Mouse (Mus musculus) heart, embryonic 10.5 days (tissue): Measurements from ENCODE around the gene BC005537. TPM values are rescaled to one million over a fixed set of nuclear protein-coding genes. Genes with fewer than 3 reads are reported as not detected.

Experiments
- DNase-seq: peaks from one replicate; pipeline ENCODE4 v3.0.0-alpha.2; 2017; ENCODE audit warnings: low spot score
- H3K27ac ChIP-seq: fragments of 300-500 bp; sonication (generic); 2 replicates; pipeline ENCODE4 v1.5.1; 2016; ENCODE audit warnings: mild to moderate bottlenecking
- H3K27me3 ChIP-seq: fragments of 300-500 bp; sonication (generic); 2 replicates; pipeline ENCODE4 v1.6.1; 2016; ENCODE audit warnings: mild to moderate bottlenecking; ENCODE audit not compliant: poor library complexity, insufficient read depth, severe bottlenecking
- H3K36me3 ChIP-seq: fragments of 300-500 bp; sonication (generic); 2 replicates; pipeline ENCODE4 v1.6.1; 2016; ENCODE audit warnings: mild to moderate bottlenecking, moderate library complexity
- H3K4me1 ChIP-seq: fragments of 300-500 bp; sonication (generic); 2 replicates; pipeline ENCODE4 v1.6.1; 2016; ENCODE audit warnings: mild to moderate bottlenecking
- H3K4me3 ChIP-seq: fragments of 300-500 bp; sonication (generic); 2 replicates; pipeline ENCODE4 v1.5.1; 2016; ENCODE audit warnings: mild to moderate bottlenecking, moderate library complexity
- H3K9me3 ChIP-seq: fragments of 300-500 bp; sonication (generic); 2 replicates; pipeline ENCODE4 v1.6.1; 2016; ENCODE audit warnings: mild to moderate bottlenecking, moderate library complexity
- WGBS: fragments of 180-500 bp; shearing (Covaris S2); methylation state at CpG from one replicate; pipeline ENCODE4 v1.1.7; 2016; 5-methylcytosine and 5-hydroxymethylcytosine counted together
- polyA plus RNA-seq: library from polyadenylated mRNA; unstranded; fragments of >200 nt; fragmentation: Nextera tagmentation; extraction: Ambion mirVana; gene quantifications from 2 replicates; pipeline ENCODE4 v1.2.1, GENCODE M21; 2016

Gene BC005537
- polyA plus RNA-seq, 1 experiment from 2014 or later = 10.4 TPM

DNA sequence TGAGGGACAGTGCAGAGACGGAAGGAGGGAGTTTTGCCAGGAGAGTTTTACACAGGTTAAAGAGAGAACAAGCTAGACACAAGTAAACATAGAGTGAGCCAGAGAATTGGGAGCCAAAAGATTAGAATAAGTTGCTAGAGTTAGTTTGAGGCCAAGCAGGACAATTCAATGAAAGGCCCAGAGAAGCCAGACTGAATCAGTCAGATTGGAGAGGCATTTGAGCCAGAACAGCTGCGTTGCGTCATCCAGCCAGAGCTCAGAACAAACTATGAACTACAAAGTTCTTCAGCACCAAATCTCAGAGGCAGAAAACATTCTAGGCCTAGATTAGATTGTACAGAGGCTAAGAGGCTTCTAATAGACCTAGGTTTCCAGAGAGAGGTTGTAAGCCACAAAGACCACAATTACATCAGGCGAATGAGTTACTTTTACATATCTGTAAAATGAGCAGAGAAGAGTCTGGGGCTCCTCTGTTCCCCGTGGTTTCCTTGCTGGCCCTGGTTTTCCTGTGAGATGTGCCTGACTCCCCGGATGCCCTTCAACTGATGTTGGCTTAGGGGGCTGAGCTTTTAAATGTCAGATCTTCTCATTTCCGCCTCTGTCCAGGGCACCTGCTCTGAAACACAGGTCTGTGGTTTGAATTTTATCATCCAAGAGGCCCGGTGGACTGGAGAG is 22.6 kb upstream of the BC005537 start:
- no peaks in the 10 kb centered on the region for H3K27me3 ChIP-seq
- 73% methylated on average over 8 of the region's 8 CpGs for WGBS
- no peaks in the 10 kb centered on the region for H3K4me1 ChIP-seq
- H3K4me3 ChIP-seq = no peak overlapping the region
- no peaks in the 10 kb centered on the region for H3K9me3 ChIP-seq
- no peak overlapping the region for H3K27ac ChIP-seq
- DNase-seq = no peak
- H3K36me3 ChIP-seq = no peaks in the 10 kb centered on the region

DNA sequence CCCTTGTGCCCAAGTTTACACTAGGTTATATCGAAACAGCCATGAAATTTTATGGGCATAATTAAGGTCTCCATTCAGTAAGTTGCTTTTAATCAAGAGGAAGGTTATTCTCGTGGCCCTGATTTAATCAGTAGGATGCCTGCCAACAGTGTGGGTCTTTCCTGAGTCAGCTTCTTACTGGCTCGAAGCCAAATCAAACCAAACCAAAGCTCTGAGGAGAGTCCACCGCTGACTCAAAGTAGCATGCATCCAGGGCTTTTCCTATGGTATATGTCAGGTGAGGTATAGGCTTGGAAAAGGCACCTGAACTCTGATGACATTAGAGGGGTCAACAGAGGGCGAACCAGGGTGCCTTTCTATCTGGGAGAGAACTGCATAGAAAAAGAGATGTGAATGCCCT is 19.5 kb upstream of the BC005537 start:
- 67% methylated on average over 5 of the region's 5 CpGs for WGBS
- H3K9me3 ChIP-seq = no peaks in the 10 kb centered on the region

DNA sequence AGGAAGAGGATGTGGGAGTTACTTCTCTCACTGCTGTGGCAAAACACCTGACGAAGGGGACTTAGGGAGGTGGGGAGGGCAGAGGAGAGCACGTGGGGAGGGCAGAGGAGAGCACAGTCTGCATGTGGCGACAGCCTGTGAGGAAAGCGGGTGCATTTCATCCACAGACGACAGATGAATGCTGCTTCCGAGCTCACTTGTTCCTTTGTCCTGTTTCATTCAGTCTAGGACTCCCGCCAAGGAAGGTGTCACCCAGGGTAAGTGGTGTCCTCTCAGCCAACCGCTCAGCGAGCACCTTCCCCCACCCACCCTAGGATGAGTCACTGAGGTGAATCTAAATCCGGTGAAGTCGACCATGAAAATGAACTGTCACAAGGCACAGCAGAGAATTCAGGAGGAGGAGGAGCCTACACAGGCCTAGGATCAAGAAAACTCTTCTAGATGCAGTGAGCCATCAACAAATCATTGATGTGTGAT is 15.4 kb upstream of the BC005537 start:
- DNase-seq = no peak
- Histone ChIP-seq H3K27me3 (no peaks in the 10 kb centered on the region), H3K4me3 (no peak overlapping the region), H3K36me3 (no peaks in the 10 kb centered on the region), H3K4me1 (no peaks in the 10 kb centered on the region), H3K9me3 (no peaks in the 10 kb centered on the region), H3K27ac (no peak overlapping the region)
- 50% methylated on average over 11 of the region's 11 CpGs for WGBS

More for the DNA sequence above, 19.5 kb upstream of the BC005537 start:
- H3K27me3 ChIP-seq = no peaks in the 10 kb centered on the region
- H3K4me3 ChIP-seq = no peak overlapping the region
- no peak overlapping the region for H3K27ac ChIP-seq
- H3K4me1 ChIP-seq = no peaks in the 10 kb centered on the region
- H3K36me3 ChIP-seq = no peaks in the 10 kb centered on the region
- no peak for DNase-seq

DNA sequence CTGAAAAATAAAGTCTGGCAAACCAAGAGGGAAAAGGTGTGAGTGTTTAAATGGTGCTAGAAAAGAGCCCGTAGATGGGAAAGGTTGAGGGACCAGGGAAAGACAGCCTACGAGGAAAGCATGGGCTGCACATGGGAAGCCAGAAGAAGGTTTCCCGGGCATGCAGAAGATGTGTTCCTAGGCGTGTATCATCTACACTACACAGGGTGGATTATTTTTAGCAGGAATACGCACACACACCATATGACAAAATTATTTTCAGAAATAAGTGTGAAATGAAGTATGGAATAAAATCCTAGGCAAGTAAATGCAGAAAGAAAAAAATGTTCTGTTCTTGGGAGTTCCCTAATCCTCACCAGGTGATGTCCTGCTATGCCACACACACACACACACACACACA is 14.0 kb upstream of the BC005537 start:
- no peak overlapping the region for H3K4me3 ChIP-seq
- WGBS = 83% methylated on average over 5 of the region's 5 CpGs
- no peak overlapping the region for H3K27ac ChIP-seq
- no peaks in the 10 kb centered on the region for H3K27me3 ChIP-seq
- H3K36me3 ChIP-seq = no peaks in the 10 kb centered on the region
- no peaks in the 10 kb centered on the region for H3K9me3 ChIP-seq
- DNase-seq = no peak
- no peaks in the 10 kb centered on the region for H3K4me1 ChIP-seq

DNA sequence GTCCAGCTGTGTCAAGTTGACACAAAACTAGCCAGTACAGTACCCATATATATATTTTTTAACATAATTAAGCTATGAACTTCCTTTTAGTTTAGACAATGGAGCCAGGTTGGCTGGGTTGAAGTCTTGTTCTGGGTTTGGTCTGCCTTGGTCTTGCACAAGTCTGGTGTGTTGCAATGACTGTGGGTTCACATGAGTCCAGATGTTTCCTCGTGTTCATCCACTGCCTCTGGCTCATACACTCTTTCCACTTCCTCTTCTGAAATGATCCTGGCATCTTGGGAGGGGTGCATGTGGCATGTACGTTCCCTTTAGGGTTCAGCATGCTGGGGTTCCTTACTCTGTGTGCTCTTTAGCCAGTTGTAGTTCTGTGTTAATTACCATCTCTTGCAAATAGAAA is 10.1 kb upstream of the BC005537 start:
- H3K36me3 ChIP-seq = no peaks in the 10 kb centered on the region
- WGBS = 63% methylated on average over 2 of the region's 2 CpGs
- H3K27me3 ChIP-seq = no peaks in the 10 kb centered on the region
- H3K4me3 ChIP-seq = no peak overlapping the region
- no peaks in the 10 kb centered on the region for H3K4me1 ChIP-seq
- H3K9me3 ChIP-seq = no peaks in the 10 kb centered on the region
- H3K27ac ChIP-seq = no peak overlapping the region
- DNase-seq = no peak

DNA sequence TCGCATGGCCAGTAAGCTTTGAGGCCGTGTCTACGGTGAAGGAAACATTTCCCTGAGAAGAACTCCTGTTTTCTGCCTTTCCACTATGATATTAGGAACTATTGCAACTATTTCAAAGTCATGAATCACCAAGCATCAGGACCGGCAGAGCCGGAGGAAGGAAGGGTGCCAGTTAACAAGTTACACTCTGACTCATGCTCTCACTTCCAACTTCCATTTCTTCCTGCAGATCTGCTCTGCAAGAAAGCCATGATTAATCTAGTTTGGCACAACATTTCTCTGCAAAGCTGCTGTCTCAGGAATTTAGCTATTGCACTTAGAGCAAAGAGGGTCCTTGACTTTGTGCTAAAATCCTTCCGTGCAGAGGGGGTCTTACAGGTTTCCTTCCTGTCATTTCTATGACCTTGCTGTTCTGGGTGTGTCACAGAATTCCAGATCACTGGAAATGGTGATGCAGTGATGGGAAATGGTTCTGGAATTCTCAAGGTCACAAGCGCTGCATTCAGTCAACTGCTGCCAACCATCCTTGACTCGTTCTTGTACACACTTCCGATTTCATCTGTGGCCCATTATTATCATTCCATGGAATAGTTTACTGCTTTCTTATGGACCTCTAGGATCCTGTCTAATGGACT is 8.9 kb upstream of the BC005537 start:
- Histone ChIP-seq H3K4me1 (no peaks in the 10 kb centered on the region), H3K9me3 (no peaks in the 10 kb centered on the region), H3K27ac (no peak overlapping the region), H3K4me3 (no peak overlapping the region), H3K27me3 (no peaks in the 10 kb centered on the region), H3K36me3 (no peaks in the 10 kb centered on the region)
- 80% methylated on average over 9 of the region's 9 CpGs for WGBS
- no peak for DNase-seq

DNA sequence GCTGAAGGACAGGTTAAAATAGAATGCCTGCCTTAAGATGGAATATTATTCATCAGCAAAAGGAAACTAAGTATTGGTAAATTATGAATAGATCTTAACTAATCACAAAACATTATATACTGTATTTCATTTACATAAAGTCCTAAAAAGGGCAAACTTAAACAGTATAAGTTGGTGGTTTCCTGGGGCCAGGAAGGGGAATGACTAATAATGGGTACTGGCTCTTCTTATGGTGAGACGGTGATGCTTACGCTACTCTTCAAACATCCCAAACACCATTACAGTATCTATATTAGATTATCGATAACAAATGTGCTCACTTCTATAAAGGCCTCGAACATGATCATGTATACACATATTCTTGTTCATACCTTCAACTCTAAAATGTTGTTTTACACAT is 2.8 kb upstream of the BC005537 start:
- Histone ChIP-seq H3K9me3 (no peaks in the 10 kb centered on the region), H3K27ac (no peak overlapping the region), H3K27me3 (no peaks in the 10 kb centered on the region), H3K36me3 (no peaks in the 10 kb centered on the region), H3K4me1 (peaks cover 7% of the 10 kb centered on the region; the same call in 1 of the 2 replicates), H3K4me3 (no peak overlapping the region)
- DNase-seq = no peak
- 92% methylated on average over 4 of the region's 4 CpGs for WGBS

DNA sequence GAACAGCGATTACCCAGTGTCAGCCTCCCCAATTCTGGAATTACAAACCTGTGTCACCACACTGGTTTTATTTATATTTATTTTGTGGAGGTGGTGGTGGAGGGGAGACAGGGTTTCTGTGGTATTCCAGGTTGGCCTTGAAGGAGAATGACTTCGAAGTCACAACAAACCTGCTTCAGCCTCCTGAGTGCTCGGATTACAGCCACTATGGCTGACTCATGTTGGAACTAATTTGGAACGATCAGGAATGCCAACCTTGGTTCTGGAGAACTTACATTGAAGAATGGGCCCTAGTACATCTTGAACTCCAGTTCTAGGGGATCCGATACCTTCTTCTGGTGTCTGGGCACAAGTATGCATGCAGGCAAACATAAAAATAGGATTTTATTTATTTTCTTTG is 2.1 kb upstream of the BC005537 start:
- H3K4me3 ChIP-seq = peak overlapping the region; percentile 100
- peak overlapping the region; percentile 99; the same call in 1 of the 2 replicates for H3K27ac ChIP-seq
- H3K36me3 ChIP-seq = no peaks in the 10 kb centered on the region
- H3K27me3 ChIP-seq = no peaks in the 10 kb centered on the region
- no peaks in the 10 kb centered on the region for H3K9me3 ChIP-seq
- H3K4me1 ChIP-seq = peaks cover 10% of the 10 kb centered on the region; the same call in 1 of the 2 replicates
- DNase-seq = no peak
- 61% methylated on average over 5 of the region's 5 CpGs for WGBS

DNA sequence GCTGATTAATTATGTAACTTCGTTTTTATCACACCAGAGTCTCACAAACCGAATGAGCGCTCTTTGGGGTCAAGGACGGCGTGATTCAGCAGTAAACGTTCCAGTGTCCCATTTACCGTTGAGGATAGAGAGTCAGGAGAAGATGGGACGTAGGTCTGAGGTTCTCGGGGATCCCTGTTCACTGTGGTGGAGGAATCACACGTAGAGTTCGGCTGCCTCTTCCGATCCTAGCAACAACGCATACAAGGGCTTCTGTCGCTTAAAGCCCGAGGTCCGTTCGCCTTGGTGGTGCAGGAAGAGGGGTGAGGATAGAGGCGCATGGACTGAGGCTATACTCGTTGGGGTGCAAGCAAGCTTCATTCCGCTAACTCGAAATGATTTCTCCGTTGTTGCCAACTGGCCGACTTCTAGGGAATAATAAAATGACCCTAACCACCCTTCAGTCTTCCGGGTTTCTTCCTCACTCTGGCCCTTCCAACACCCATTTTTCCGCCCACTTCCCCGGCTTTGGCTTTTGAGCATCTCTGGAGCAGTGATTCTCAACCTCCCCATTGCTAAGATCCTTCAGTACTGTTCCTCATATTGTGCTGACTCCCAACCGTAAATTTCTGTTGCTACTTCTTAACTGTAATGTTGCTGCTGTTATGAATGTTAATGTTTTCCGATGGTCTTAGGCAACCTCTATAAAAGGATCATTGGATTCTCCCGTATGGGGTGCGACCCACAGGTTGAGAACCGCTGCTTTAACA is 1.4 kb upstream of the BC005537 start:
- H3K9me3 ChIP-seq = no peaks in the 10 kb centered on the region
- 0 out of 2 replicates have a peak, but pooled peaks cover 4% of the 10 kb centered on the region for H3K36me3 ChIP-seq
- no peaks in the 10 kb centered on the region for H3K27me3 ChIP-seq
- H3K4me1 ChIP-seq = peaks cover 13% of the 10 kb centered on the region; the same call in 1 of the 2 replicates
- DNase-seq = peak; percentile 81
- WGBS = under 1% methylated on average over 31 of the region's 31 CpGs
- peak overlapping the region; percentile 100 for H3K4me3 ChIP-seq
- H3K27ac ChIP-seq = peak overlapping the region; percentile 99

DNA sequence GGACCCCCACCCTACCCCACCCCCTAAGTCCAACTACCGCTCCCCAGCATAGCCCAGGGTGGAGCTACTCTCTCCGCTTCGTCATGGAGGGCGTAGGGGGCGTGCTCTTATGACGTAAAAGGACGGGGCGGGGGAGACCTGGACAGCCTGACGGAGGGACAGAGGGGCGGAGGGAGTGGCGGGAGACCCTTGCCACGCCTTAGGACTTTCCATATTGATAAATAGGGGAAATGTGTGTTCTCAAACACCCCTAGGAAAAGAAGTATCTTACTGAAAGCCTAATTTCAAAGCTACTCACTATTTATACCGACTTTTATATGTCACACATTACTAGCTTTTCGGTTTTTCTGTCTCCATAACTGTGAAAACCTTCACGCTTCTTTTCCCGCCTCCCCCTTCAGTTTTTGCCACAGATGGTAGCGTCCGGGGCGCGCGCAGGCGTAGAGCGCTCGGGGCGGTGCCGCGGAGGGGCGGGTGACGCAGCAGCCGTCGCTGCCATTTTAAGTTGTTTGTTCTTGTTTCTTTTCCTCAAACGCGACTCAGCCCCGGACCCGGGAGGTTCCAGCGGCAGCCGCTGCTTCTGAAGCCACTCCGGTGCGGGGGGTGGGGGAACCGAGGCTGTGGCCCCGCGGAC is 666 bp upstream of the BC005537 start:
- Histone ChIP-seq H3K27ac (peak overlapping the region; percentile 99), H3K36me3 (peaks cover 11% of the 10 kb centered on the region; the same call in 1 of the 2 replicates), H3K4me3 (peak overlapping the region; percentile 100), H3K9me3 (no peaks in the 10 kb centered on the region), H3K4me1 (peaks cover 13% of the 10 kb centered on the region; the same call in 1 of the 2 replicates), H3K27me3 (no peaks in the 10 kb centered on the region)
- under 1% methylated on average over 42 of the region's 42 CpGs for WGBS
- DNase-seq = peak; percentile 99

DNA sequence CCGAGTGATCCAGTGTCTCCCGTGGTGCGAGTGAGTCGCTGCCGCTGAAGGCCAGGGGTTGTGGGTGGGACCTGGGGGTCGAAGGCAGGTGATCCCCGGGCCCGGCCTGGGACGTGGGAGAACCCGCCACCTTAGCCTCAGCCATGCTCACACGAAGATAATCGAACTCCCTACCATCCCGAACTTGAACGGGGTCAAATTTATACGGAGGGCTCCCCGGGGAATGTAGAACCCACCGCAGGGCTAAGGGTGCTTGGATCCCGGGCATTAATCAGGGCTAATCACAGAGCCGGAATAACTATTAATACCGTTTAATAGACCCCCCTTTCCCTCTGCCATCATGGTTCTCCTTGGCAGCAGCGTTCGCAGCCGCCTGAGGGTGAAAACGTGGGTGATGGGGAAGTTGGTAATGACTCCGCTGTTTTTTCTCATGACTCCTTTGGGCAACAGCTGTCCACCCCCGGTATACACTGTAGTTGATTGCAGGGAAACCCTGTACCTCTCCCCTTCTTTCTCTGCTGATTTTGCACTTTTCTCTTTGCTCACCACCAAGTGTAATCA is 754 bp downstream of the BC005537 start:
- Histone ChIP-seq H3K27me3 (no peaks in the 10 kb centered on the region), H3K36me3 (peaks cover 21% of the 10 kb centered on the region), H3K9me3 (no peaks in the 10 kb centered on the region), H3K27ac (peak overlapping the region; percentile 99), H3K4me3 (peak overlapping the region; percentile 100), H3K4me1 (peaks cover 13% of the 10 kb centered on the region; the same call in 1 of the 2 replicates)
- WGBS = under 1% methylated on average over 26 of the region's 26 CpGs
- DNase-seq = no peak

DNA sequence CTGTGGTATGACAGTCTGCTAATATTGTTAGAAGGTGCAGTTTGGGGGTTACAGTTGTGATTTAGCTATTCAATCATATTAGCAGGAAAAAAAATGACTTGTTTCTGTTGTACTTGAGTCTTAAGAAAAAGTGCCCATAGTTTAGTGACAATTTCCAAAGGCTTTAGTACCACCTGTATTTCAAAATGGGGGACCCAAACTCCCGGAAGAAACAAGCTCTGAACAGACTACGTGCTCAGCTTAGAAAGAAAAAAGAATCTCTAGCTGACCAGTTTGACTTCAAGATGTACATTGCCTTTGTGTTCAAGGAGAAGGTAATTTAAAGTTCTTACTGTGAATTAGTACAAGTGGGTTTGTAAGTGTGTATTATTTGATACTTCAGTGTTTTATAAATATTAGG is 1.7 kb downstream of the BC005537 start:
- 38% methylated on average over 2 of the region's 2 CpGs for WGBS
- no peak for DNase-seq

More for the DNA sequence above, 1.7 kb downstream of the BC005537 start:
- H3K36me3 ChIP-seq = peaks cover 31% of the 10 kb centered on the region
- H3K4me3 ChIP-seq = peak overlapping the region; percentile 100
- no peaks in the 10 kb centered on the region for H3K27me3 ChIP-seq
- H3K27ac ChIP-seq = no peak overlapping the region
- peaks cover 13% of the 10 kb centered on the region; the same call in 1 of the 2 replicates for H3K4me1 ChIP-seq
- H3K9me3 ChIP-seq = no peaks in the 10 kb centered on the region
